ENCODE assay signal across 9 mouse cellular contexts in genomic region chr13:100588646-100589045, GRCm38 (mm10). TPM values are rescaled to one million over a fixed set of nuclear protein-coding genes. Genes with fewer than 3 reads are reported as not detected.
DNase-seq lines count a peak whose midpoint lies in the region; ATAC-seq and TF ChIP-seq lines count a peak whose summit lies in the region.
"Had no signal": no experiment of that assay in that cellular context is flagged by ENCODE, and none has a peak within 500 bp of the region (broad histone marks: within the 10 kb centered on the region; RNA-seq: fewer than 3 reads in every experiment).

No protein-coding gene starts in this region.

- no peak for ATAC-seq in kidney, embryonic 14.5 days (ENCODE audit: low FRiP score, low TSS enrichment)
- peak; percentile 42; the same call in 1 of the 2 replicates for ATAC-seq in forebrain, embryonic 14.5 days
- peak; percentile 50; the same call in 1 of the 2 replicates for ATAC-seq in megakaryocyte-erythroid progenitor cell, adult 5-6 weeks (replicated peaks; ENCODE audit: low FRiP score, low TSS enrichment, poor library complexity, severe bottlenecking)

- no peak for TF ChIP-seq POLR2A in bone marrow macrophage, adult 2 months (IDR thresholded peaks at IDR 0.05; ENCODE audit: borderline replicate concordance, low read depth, low read length)

- H3K9ac ChIP-seq in kidney, embryonic 14.5 days (ENCODE audit: low read depth, low read length), result no peak overlapping the region
- H3K9ac ChIP-seq in forebrain, embryonic 14.5 days (ENCODE audit: low read length), result no peak overlapping the region

- H3K27ac ChIP-seq in kidney, embryonic 14.5 days (ENCODE audit: low read depth, low read length), result no peak overlapping the region
- no peak overlapping the region for H3K27ac ChIP-seq in bone marrow macrophage, adult 2 months (ENCODE audit: insufficient read depth, low read depth, low read length)
- no peak overlapping the region for H3K27ac ChIP-seq in forebrain, embryonic 14.5 days (ENCODE audit: low read depth, low read length)

- no peaks in the 10 kb centered on the region for H3K27me3 ChIP-seq in kidney, embryonic 14.5 days (ENCODE audit: control insufficient read depth, insufficient read depth, low read length)
- no peaks in the 10 kb centered on the region for H3K27me3 ChIP-seq in forebrain, embryonic 14.5 days (replicated peaks; ENCODE audit: control insufficient read depth, insufficient read depth, low read length)

- WGBS in kidney, embryonic 14.5 days, result 87% methylated on average over 11 of the region's 12 CpGs
- WGBS in forebrain, embryonic 14.5 days, result 72% methylated on average over 11 of the region's 12 CpGs

- H3K4me1 ChIP-seq in kidney, embryonic 14.5 days (ENCODE audit: control insufficient read depth, insufficient read depth, low read length), result no peaks in the 10 kb centered on the region
- 0 out of 2 replicates have a peak, but pooled peaks cover 3% of the 10 kb centered on the region for H3K4me1 ChIP-seq in bone marrow macrophage, adult 2 months (ENCODE audit: control insufficient read depth, insufficient read depth, low read length)
- H3K4me1 ChIP-seq in forebrain, embryonic 14.5 days (ENCODE audit: control insufficient read depth, insufficient read depth, low read length), result no peaks in the 10 kb centered on the region
- H3K4me1 ChIP-seq: megakaryocyte, embryonic 14.5 days had no signal

- H3K36me3 ChIP-seq in kidney, embryonic 14.5 days (ENCODE audit: control insufficient read depth, insufficient read depth, low read length), result no peaks in the 10 kb centered on the region
- H3K36me3 ChIP-seq in forebrain, embryonic 14.5 days (ENCODE audit: control insufficient read depth, insufficient read depth, low read length), result no peaks in the 10 kb centered on the region

- H3K9me3 ChIP-seq in kidney, embryonic 14.5 days (ENCODE audit: control insufficient read depth, low read length), result no peaks in the 10 kb centered on the region
- no peaks in the 10 kb centered on the region for H3K9me3 ChIP-seq in forebrain, embryonic 14.5 days (replicated peaks; ENCODE audit: control insufficient read depth, low read length)
- H3K9me3 ChIP-seq: megakaryocyte, embryonic 14.5 days had no signal

- DNase-seq in kidney, postnatal 10 days, result no peak
- no peak for DNase-seq in forebrain, embryonic 14.5 days (ENCODE audit: low spot score)
- no peak for DNase-seq in right cerebral cortex, postnatal 14 days
- DNase-seq in kidney, adult 8-10 months, result no peak
- DNase-seq: heart, postnatal 4 days had no signal

- 0 out of 2 replicates have a peak overlapping the region, but pooled peaks have one; percentile 5 for H3K4me2 ChIP-seq in kidney, embryonic 14.5 days (replicated peaks; ENCODE audit: low read depth, low read length)
- 0 out of 2 replicates have a peak overlapping the region, but pooled peaks have one; percentile 16 for H3K4me2 ChIP-seq in forebrain, embryonic 14.5 days (ENCODE audit: low read length)

- no peak overlapping the region for H3K4me3 ChIP-seq in kidney, embryonic 14.5 days (ENCODE audit: low read length)
- H3K4me3 ChIP-seq in bone marrow macrophage, adult 2 months (ENCODE audit: insufficient read depth, low read length), result peak overlapping the region; percentile 22; the same call in 1 of the 2 replicates
- no peak overlapping the region for H3K4me3 ChIP-seq in forebrain, embryonic 14.5 days (ENCODE audit: low read depth, low read length)
- H3K4me3 ChIP-seq: megakaryocyte, embryonic 14.5 days had no signal

- TF ChIP-seq CTCF in bone marrow macrophage, adult 2 months (IDR thresholded peaks at IDR 0.05; ENCODE audit: low read depth, low read length), result no peak

RNA-seq across cellular contexts. Expression of gene Marveld2, which starts 28.1 kb away (rescaled TPM):
- polyA plus RNA-seq in kidney, embryonic 14.5 days (2014; fragmentation: Nextera tagmentation; extraction: Ambion mirVana), result 12.1 and 18.3 TPM in 2 replicates
- polyA plus RNA-seq in bone marrow macrophage, adult 2 months (2012; ENCODE audit: insufficient read depth, insufficient read length, missing spikeins), result 0.47 TPM in 1 of 2 replicates, not detected in the other
- 1.2 and 1.8 TPM in 2 replicates for polyA plus RNA-seq in forebrain, embryonic 14.5 days (2014; fragmentation: Nextera tagmentation; extraction: Ambion mirVana)
- total RNA-seq in megakaryocyte-erythroid progenitor cell, adult 5-6 weeks (2014; fragmentation: Nextera tagmentation), result 0.74 and 1.7 TPM in 2 replicates
- total RNA-seq in megakaryocyte-erythroid progenitor cell, adult 5-6 weeks (2017), result 1.3 and 2.1 TPM in 2 replicates

RNA-seq across cellular contexts. Expression of gene Ocln, which starts 36.1 kb away (rescaled TPM):
- 15.8 and 32.7 TPM in 2 replicates for polyA plus RNA-seq in kidney, embryonic 14.5 days (2014; fragmentation: Nextera tagmentation; extraction: Ambion mirVana)
- polyA plus RNA-seq in bone marrow macrophage, adult 2 months (2012; ENCODE audit: insufficient read depth, insufficient read length, missing spikeins), result 0.44 and 0.50 TPM in 2 replicates
- 5.6 and 10.5 TPM in 2 replicates for polyA plus RNA-seq in forebrain, embryonic 14.5 days (2014; fragmentation: Nextera tagmentation; extraction: Ambion mirVana)
- not detected in 2 replicates for total RNA-seq in megakaryocyte-erythroid progenitor cell, adult 5-6 weeks (2014; fragmentation: Nextera tagmentation)
- not detected in 2 replicates for total RNA-seq in megakaryocyte-erythroid progenitor cell, adult 5-6 weeks (2017)
